Mouse (Mus musculus): ENCODE measurements around the gene Cldnd1. TPM values are rescaled to one million over a fixed set of nuclear protein-coding genes. Genes with fewer than 3 reads are reported as not detected.

The Cldnd1 gene
- polyA plus RNA-seq, 1 experiment from 2014 or later, result 152 TPM

Small RNA genes within 50 kb of the gene (microRNA-seq; reads per million reads assigned to microRNA genes)
- gene Gm27564, result not detected

Other genes starting within 250 kb of the Cldnd1 start
- gene St3gal6, start 203.7 kb upstream of the Cldnd1 start, polyA plus RNA-seq (2014; fragmentation: Nextera tagmentation; extraction: Ambion mirVana), result 10.4 and 10.8 TPM in 2 replicates
- not detected in 2 replicates for gene Gm813, start 110.9 kb upstream of the Cldnd1 start, polyA plus RNA-seq (2014; fragmentation: Nextera tagmentation; extraction: Ambion mirVana)
- not detected in 2 replicates for gene E330017A01Rik, start 89.2 kb upstream of the Cldnd1 start, polyA plus RNA-seq (2014; fragmentation: Nextera tagmentation; extraction: Ambion mirVana)
- 12.4 and 17.5 TPM in 2 replicates for gene Cpox, start 57.6 kb upstream of the Cldnd1 start, polyA plus RNA-seq (2014; fragmentation: Nextera tagmentation; extraction: Ambion mirVana)
- gene Gpr15, start 8.8 kb upstream of the Cldnd1 start, polyA plus RNA-seq (2014; fragmentation: Nextera tagmentation; extraction: Ambion mirVana), result not detected in 2 replicates
- gene Olfr172, start 35.3 kb downstream of the Cldnd1 start, polyA plus RNA-seq (2014; fragmentation: Nextera tagmentation; extraction: Ambion mirVana), result not detected in 2 replicates
- gene Olfr173, start 72.4 kb downstream of the Cldnd1 start, polyA plus RNA-seq (2014; fragmentation: Nextera tagmentation; extraction: Ambion mirVana), result not detected in 2 replicates
- not detected in 2 replicates for gene Olfr175-ps1, start 98.9 kb downstream of the Cldnd1 start, polyA plus RNA-seq (2014; fragmentation: Nextera tagmentation; extraction: Ambion mirVana)
- not detected in 2 replicates for gene Olfr177, start 146.9 kb downstream of the Cldnd1 start, polyA plus RNA-seq (2014; fragmentation: Nextera tagmentation; extraction: Ambion mirVana)
- gene Olfr178, start 164.2 kb downstream of the Cldnd1 start, polyA plus RNA-seq (2014; fragmentation: Nextera tagmentation; extraction: Ambion mirVana), result not detected in 2 replicates
- not detected in 2 replicates for gene Olfr181, start 200.8 kb downstream of the Cldnd1 start, polyA plus RNA-seq (2014; fragmentation: Nextera tagmentation; extraction: Ambion mirVana)
- gene Olfr180, start 201.5 kb downstream of the Cldnd1 start, polyA plus RNA-seq (2014; fragmentation: Nextera tagmentation; extraction: Ambion mirVana), result not detected in 2 replicates